Mouse (Mus musculus) mouse embryonic stem cell (cell line): ENCODE data around the gene Gm9945.

ENCODE experiments used
- in situ Hi-C, 2 experiments: fragments of 300-500 bp; cut with MboI; formaldehyde crosslinking; loops; 1 replicate in 1 of 2; 3 replicates in 1 of 2; pipeline ENCODE4 v1.14.3; 2019 to 2020; ENCODE audit warnings: low sequenced_read_pairs in 2 of 2, low pct_unique_long_range_greater_than_20kb in 1 of 2, mixed read lengths in 1 of 2; ENCODE audit not compliant: unreplicated experiment in 1 of 2

Gene Gm9945

GRCm38 (mm10) chr11:53486351-53486750 is 6.4 kb downstream of the Gm9945 start:
- in situ Hi-C loops, result no loop called here

GRCm38 (mm10) chr11:53486822-53487594 is 7.0 kb downstream of the Gm9945 start:
- in situ Hi-C loops, result no loop called here

- in situ Hi-C loops, result no loop called here
Measured at GRCm38 (mm10) chr11:53489007-53489406, 9.0 kb downstream of the Gm9945 start.

GRCm38 (mm10) chr11:53489421-53489820 is 9.5 kb downstream of the Gm9945 start:
- in situ Hi-C loops, result no loop called here

GRCm38 (mm10) chr11:53491954-53492401 is 12.0 kb downstream of the Gm9945 start:
- in situ Hi-C loops, result no loop called here

GRCm38 (mm10) chr11:53493243-53493955 is 13.4 kb downstream of the Gm9945 start:
- in situ Hi-C loops, result no loop called here

GRCm38 (mm10) chr11:53495417-53495816 is 15.5 kb downstream of the Gm9945 start:
- in situ Hi-C loops, result no loop called here

- in situ Hi-C loops, result no loop called here
Measured at GRCm38 (mm10) chr11:53496946-53497345, 17.0 kb downstream of the Gm9945 start.

- in situ Hi-C loops, result no loop called here
Measured at GRCm38 (mm10) chr11:53500569-53500968, 20.6 kb downstream of the Gm9945 start.

- in situ Hi-C loops, result no loop called here
Measured at GRCm38 (mm10) chr11:53502039-53502765, 22.2 kb downstream of the Gm9945 start.

GRCm38 (mm10) chr11:53503738-53504137 is 23.8 kb downstream of the Gm9945 start:
- in situ Hi-C loops, result no loop called here

GRCm38 (mm10) chr11:53504376-53504775 is 24.4 kb downstream of the Gm9945 start:
- in situ Hi-C loops, result no loop called here

- in situ Hi-C loops, result no loop called here
Measured at GRCm38 (mm10) chr11:53505026-53505663, 25.2 kb downstream of the Gm9945 start.

GRCm38 (mm10) chr11:53507098-53507805 is 27.3 kb downstream of the Gm9945 start:
- in situ Hi-C loops, result no loop called here

GRCm38 (mm10) chr11:53508152-53508551 is 28.2 kb downstream of the Gm9945 start:
- in situ Hi-C loops, result no loop called here

GRCm38 (mm10) chr11:53508591-53508990 is 28.6 kb downstream of the Gm9945 start:
- in situ Hi-C loops, result no loop called here

- in situ Hi-C loops, result no loop called here
Measured at GRCm38 (mm10) chr11:53510351-53510750, 30.4 kb downstream of the Gm9945 start.
